Mouse (Mus musculus) heart, embryonic 10.5 days (tissue): ENCODE measurements around the gene Stom. TPM values are rescaled to one million over a fixed set of nuclear protein-coding genes. Genes with fewer than 3 reads are reported as not detected.
A peak's percentile ranks its signal among the peaks of the same experiment; 100 is the strongest.

ENCODE experiments used
- DNase-seq: peaks from one replicate; pipeline ENCODE4 v3.0.0-alpha.2; 2017; ENCODE audit warnings: low spot score
- H3K27ac ChIP-seq: fragments of 300-500 bp; sonication (generic); 2 replicates; pipeline ENCODE4 v1.5.1; 2016; ENCODE audit warnings: mild to moderate bottlenecking
- H3K27me3 ChIP-seq: fragments of 300-500 bp; sonication (generic); 2 replicates; pipeline ENCODE4 v1.6.1; 2016; ENCODE audit warnings: mild to moderate bottlenecking; ENCODE audit not compliant: poor library complexity, insufficient read depth, severe bottlenecking
- H3K36me3 ChIP-seq: fragments of 300-500 bp; sonication (generic); 2 replicates; pipeline ENCODE4 v1.6.1; 2016; ENCODE audit warnings: mild to moderate bottlenecking, moderate library complexity
- H3K4me1 ChIP-seq: fragments of 300-500 bp; sonication (generic); 2 replicates; pipeline ENCODE4 v1.6.1; 2016; ENCODE audit warnings: mild to moderate bottlenecking
- H3K4me3 ChIP-seq: fragments of 300-500 bp; sonication (generic); 2 replicates; pipeline ENCODE4 v1.5.1; 2016; ENCODE audit warnings: mild to moderate bottlenecking, moderate library complexity
- H3K9me3 ChIP-seq: fragments of 300-500 bp; sonication (generic); 2 replicates; pipeline ENCODE4 v1.6.1; 2016; ENCODE audit warnings: mild to moderate bottlenecking, moderate library complexity
- WGBS: fragments of 180-500 bp; shearing (Covaris S2); methylation state at CpG from one replicate; pipeline ENCODE4 v1.1.7; 2016; 5-methylcytosine and 5-hydroxymethylcytosine counted together
- polyA plus RNA-seq: library from polyadenylated mRNA; unstranded; fragments of >200 nt; fragmentation: Nextera tagmentation; extraction: Ambion mirVana; gene quantifications from 2 replicates; pipeline ENCODE4 v1.2.1, GENCODE M21; 2016

Gene Stom
- 32.9 and 34.0 TPM in 2 replicates for polyA plus RNA-seq

DNA sequence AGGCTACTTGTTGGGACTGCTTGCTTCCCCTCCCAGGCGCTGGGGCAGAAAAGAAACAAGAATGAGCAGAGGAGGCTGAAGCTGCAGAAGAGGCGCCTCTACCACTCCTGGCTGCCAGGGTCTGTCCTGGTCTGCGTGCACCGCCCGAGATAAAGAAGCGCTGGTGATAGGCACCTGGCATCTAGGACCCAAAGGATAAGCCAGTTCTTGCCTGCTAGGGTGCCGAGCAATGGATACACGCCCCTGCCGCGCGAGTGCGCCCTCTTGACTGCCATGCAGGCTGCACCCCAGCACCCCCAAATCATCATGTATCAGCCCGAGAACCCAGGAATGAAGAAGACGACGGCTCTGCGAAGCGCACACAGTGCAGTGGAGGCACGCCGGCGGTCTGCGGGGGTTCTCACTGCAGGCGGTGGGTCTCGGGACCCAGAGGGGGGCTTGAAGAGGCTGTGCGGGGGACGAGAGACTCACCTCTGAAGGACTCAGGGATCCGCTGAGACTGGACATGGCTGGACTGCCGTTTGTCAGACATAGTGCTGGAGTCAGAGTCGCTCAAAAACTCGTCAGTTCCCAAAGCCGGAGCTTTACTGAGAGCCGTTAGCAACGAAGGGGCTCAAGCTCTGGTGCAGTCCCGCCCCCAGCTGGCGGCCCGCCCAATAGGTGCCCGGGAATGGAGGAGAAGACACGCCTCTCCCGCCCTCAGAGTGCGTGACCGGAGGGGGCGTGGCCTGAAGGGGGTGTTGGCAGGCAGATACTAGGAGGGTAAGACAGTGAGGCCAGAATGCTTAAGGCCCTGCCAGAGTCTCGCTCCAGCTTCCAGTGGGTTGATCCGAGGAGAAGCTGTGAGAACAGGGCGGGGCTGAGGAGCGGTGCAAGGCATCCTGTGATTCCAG is at the start of gene Stom:
Gene Stom (minus strand): TSS at position 589 of the 893 bp plus-strand sequence.
- Histone ChIP-seq H3K4me1 (peaks cover 20% of the 10 kb centered on the region), H3K9me3 (no peaks in the 10 kb centered on the region), H3K27me3 (no peaks in the 10 kb centered on the region; the same call in 1 of the 2 replicates), H3K4me3 (peak within 1 kb of the TSS; percentile 77), H3K36me3 (no peaks in the 10 kb centered on the region), H3K27ac (peak within 1 kb of the TSS; percentile 93)
- DNase-seq, result peak; percentile 100
- WGBS, result under 1% methylated on average over 45 of the region's 45 CpGs

DNA sequence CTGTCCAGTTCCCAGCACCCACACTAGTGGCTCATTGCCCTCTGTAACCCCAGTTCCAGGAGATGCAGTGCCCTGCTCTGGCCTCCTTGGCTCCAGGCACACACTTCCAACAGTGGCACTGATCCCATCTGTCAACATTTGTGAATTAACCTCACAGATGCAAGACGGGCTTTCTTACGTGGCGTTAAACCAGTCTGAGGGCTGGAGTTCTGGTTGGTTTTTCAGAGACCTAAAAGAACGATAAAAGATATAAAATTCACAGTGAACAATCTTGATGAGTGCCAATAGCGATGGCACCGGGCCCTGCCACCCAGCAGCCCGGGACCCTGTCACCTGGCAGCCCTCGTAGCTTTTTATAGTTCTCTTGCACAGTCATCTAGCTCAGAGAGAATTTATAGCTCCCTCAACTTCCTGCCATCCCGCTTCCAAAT is 48.7 kb upstream of the Stom start:
- Histone ChIP-seq H3K27me3 (no peaks in the 10 kb centered on the region), H3K36me3 (no peaks in the 10 kb centered on the region), H3K4me1 (no peaks in the 10 kb centered on the region; the same call in 1 of the 2 replicates), H3K4me3 (no peak overlapping the region), H3K9me3 (no peaks in the 10 kb centered on the region), H3K27ac (no peak overlapping the region)
- WGBS, result 73% methylated on average over 9 of the region's 9 CpGs
- DNase-seq, result no peak

- WGBS, result 72% methylated on average over 9 of the region's 9 CpGs
- no peak for DNase-seq
- Histone ChIP-seq H3K27ac (no peak overlapping the region), H3K9me3 (no peaks in the 10 kb centered on the region), H3K4me1 (no peaks in the 10 kb centered on the region), H3K36me3 (no peaks in the 10 kb centered on the region), H3K27me3 (no peaks in the 10 kb centered on the region), H3K4me3 (no peak overlapping the region)
These were observed 42.5 kb upstream of the Stom start for GRCm38 (mm10) chr2:35379306-35379705.

DNA sequence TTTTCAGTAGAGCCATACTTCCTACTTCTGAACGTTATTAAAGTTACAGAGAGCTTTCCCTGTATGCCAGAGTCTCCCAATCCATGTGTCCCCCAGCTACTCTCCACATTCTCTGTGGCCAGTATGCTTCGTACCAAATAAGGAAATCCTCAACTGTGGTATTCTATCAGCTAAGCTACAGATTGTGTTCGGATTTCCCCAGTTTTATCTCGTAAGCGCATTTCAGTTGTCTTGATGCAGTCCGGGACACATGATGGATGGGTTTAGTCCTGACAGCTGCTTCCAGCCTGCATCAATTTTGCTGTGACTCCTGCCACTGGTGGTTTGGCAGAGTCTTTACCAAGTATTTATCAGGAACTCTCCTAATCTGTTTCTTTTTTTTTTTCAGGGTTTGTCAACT is 40.8 kb upstream of the Stom start:
- H3K9me3 ChIP-seq, result no peaks in the 10 kb centered on the region
- H3K4me3 ChIP-seq, result no peak overlapping the region
- no peaks in the 10 kb centered on the region for H3K36me3 ChIP-seq
- DNase-seq, result no peak
- H3K27me3 ChIP-seq, result no peaks in the 10 kb centered on the region
- H3K27ac ChIP-seq, result no peak overlapping the region
- 18% methylated on average over 6 of the region's 6 CpGs for WGBS
- no peaks in the 10 kb centered on the region for H3K4me1 ChIP-seq

- Histone ChIP-seq H3K36me3 (no peaks in the 10 kb centered on the region), H3K27ac (no peak overlapping the region), H3K9me3 (no peaks in the 10 kb centered on the region), H3K4me3 (no peak overlapping the region), H3K4me1 (no peaks in the 10 kb centered on the region), H3K27me3 (no peaks in the 10 kb centered on the region)
- DNase-seq, result no peak
- 14% methylated on average over 3 of the region's 3 CpGs for WGBS
These were observed 36.2 kb upstream of the Stom start for GRCm38 (mm10) chr2:35373003-35373402.

GRCm38 (mm10) chr2:35370686-35371085 is 33.9 kb upstream of the Stom start:
- Histone ChIP-seq H3K9me3 (no peaks in the 10 kb centered on the region), H3K27me3 (no peaks in the 10 kb centered on the region), H3K27ac (no peak overlapping the region), H3K36me3 (no peaks in the 10 kb centered on the region), H3K4me1 (no peaks in the 10 kb centered on the region), H3K4me3 (no peak overlapping the region)
- no peak for DNase-seq

DNA sequence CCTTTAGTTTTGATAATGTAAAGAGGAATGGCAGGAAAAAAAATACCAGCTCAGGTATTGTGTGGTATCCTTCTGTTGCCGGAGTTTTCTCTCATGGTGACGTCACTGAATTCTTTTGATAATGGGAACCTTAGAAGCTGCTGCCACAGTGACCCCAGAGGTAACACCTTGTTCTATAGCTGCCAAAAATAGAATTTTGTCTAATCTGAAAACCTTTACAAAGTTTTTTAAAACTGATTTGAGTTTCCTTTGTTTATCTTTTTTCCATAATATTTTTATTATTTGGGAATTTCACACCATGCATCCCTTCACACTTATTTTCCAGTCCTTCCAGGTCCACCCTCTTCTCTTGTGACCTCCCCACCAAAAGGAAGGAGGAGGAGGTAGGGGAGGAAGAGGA is 30.9 kb upstream of the Stom start, which contains the start of gene 4930568D16Rik:
Gene 4930568D16Rik (minus strand): TSS at position 101 of the 400 bp plus-strand sequence.
- H3K4me1 ChIP-seq, result no peaks in the 10 kb centered on the region
- H3K4me3 ChIP-seq, result no peak within 1 kb of the TSS
- no peak for DNase-seq
- H3K27ac ChIP-seq, result no peak within 1 kb of the TSS
- H3K27me3 ChIP-seq, result no peaks in the 10 kb centered on the region
- WGBS, result 52% methylated on average over 2 of the region's 2 CpGs
- no peaks in the 10 kb centered on the region for H3K9me3 ChIP-seq
- no peaks in the 10 kb centered on the region for H3K36me3 ChIP-seq

GRCm38 (mm10) chr2:35349184-35349583 is 12.4 kb upstream of the Stom start:
- DNase-seq, result no peak
- Histone ChIP-seq H3K36me3 (no peaks in the 10 kb centered on the region), H3K9me3 (no peaks in the 10 kb centered on the region), H3K27ac (no peak overlapping the region), H3K4me1 (no peaks in the 10 kb centered on the region), H3K27me3 (no peaks in the 10 kb centered on the region), H3K4me3 (no peak overlapping the region)
- WGBS, result 48% methylated on average over 5 of the region's 5 CpGs

GRCm38 (mm10) chr2:35345984-35346383 is 9.2 kb upstream of the Stom start:
- Histone ChIP-seq H3K4me1 (no peaks in the 10 kb centered on the region; the same call in 1 of the 2 replicates), H3K27ac (no peak overlapping the region), H3K4me3 (no peak overlapping the region), H3K9me3 (no peaks in the 10 kb centered on the region), H3K27me3 (no peaks in the 10 kb centered on the region), H3K36me3 (no peaks in the 10 kb centered on the region)
- WGBS, result 64% methylated on average over 2 of the region's 2 CpGs
- DNase-seq, result no peak

DNA sequence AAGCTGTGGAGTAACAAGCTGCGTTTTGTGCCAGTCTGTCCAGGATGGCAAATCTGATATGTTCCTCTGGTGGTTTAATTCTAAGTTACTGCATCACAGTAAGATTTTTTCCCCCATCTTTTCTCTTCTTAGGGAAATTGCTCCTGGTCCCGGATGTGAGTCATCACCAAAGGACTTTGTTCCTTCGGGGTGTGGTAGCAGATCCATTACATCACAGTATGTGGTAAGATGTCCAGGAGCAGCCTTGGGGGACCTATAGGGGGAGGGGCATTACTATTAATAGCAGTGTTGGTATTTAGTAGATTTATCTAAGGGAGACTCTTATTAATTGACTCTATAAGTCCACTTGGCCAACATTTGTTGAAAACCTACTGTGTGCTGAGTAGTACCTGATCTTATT is 5.8 kb upstream of the Stom start:
- no peak overlapping the region for H3K27ac ChIP-seq
- no peaks in the 10 kb centered on the region for H3K36me3 ChIP-seq
- DNase-seq, result no peak
- H3K4me1 ChIP-seq, result no peaks in the 10 kb centered on the region; the same call in 1 of the 2 replicates
- H3K27me3 ChIP-seq, result no peaks in the 10 kb centered on the region
- 76% methylated on average over 3 of the region's 3 CpGs for WGBS
- no peak overlapping the region for H3K4me3 ChIP-seq
- H3K9me3 ChIP-seq, result no peaks in the 10 kb centered on the region

- WGBS, result 84% methylated on average over 6 of the region's 6 CpGs
These were observed 1.9 kb upstream of the Stom start for GRCm38 (mm10) chr2:35338707-35339106.

DNA sequence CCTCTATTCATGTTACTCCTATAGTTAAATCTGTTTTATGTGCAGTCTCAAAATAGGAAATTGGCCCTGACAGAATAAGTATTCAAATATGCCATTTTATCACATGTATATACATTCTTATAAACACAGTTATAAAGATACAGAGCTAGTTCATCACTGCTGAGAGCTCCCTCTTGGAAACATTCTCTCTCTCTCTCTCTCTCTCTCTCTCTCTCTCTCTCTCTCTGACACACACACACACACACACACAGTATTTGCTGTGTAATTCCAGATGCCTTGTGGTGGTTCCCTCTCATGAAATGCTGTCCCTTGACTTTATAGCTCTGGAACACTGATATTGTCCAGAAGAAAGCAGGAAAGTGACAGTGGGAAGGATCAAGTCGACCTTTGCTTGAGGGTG is 1.3 kb upstream of the Stom start:
- DNase-seq, result no peak

More at GRCm38 (mm10) chr2:35338707-35339106, 1.9 kb upstream of the Stom start:
- no peak for DNase-seq
- Histone ChIP-seq H3K9me3 (no peaks in the 10 kb centered on the region), H3K4me1 (peaks cover 20% of the 10 kb centered on the region), H3K36me3 (no peaks in the 10 kb centered on the region), H3K27ac (no peak overlapping the region), H3K4me3 (no peak overlapping the region), H3K27me3 (no peaks in the 10 kb centered on the region; the same call in 1 of the 2 replicates)

DNA sequence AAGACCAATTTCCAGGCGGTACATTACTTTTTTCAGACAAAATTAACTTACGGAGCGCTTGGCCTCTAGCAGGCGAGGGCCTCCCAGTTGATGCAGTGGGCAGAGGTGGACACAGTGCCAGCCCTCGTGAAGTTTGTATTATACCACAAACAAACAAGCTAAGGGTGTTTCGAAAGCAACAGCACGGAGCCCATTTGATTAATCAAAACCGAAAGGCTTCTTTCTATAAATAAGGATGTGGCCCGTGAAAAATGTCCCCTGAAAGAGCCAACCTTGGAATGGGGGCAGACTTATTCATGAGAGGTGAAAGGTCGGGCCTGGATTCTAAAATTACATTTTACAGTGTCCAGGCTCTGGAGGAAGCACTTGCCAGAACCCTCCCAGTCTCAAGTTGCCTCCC is 643 bp upstream of the Stom start:
- no peaks in the 10 kb centered on the region for H3K36me3 ChIP-seq
- peaks cover 20% of the 10 kb centered on the region for H3K4me1 ChIP-seq
- peak overlapping the region; percentile 93 for H3K27ac ChIP-seq
- H3K9me3 ChIP-seq, result no peaks in the 10 kb centered on the region
- no peaks in the 10 kb centered on the region; the same call in 1 of the 2 replicates for H3K27me3 ChIP-seq
- WGBS, result 56% methylated on average over 10 of the region's 10 CpGs
- H3K4me3 ChIP-seq, result peak overlapping the region; percentile 77
- no peak for DNase-seq

More for the DNA sequence above, 1.3 kb upstream of the Stom start:
- no peak overlapping the region for H3K27ac ChIP-seq
- no peaks in the 10 kb centered on the region for H3K36me3 ChIP-seq
- H3K9me3 ChIP-seq, result no peaks in the 10 kb centered on the region
- 62% methylated on average over 1 of the region's 1 CpGs for WGBS
- H3K4me1 ChIP-seq, result peaks cover 20% of the 10 kb centered on the region
- H3K4me3 ChIP-seq, result no peak overlapping the region
- no peaks in the 10 kb centered on the region; the same call in 1 of the 2 replicates for H3K27me3 ChIP-seq
